Mouse (Mus musculus) forebrain, embryonic 16.5 days (tissue): ENCODE measurements around the gene Slc9a2. TPM values are rescaled to one million over a fixed set of nuclear protein-coding genes. Genes with fewer than 3 reads are reported as not detected.

ENCODE experiments used
- ATAC-seq: fragments of 200-750 bp; cut with Nextera tagmentation; 2 replicates; pipeline ENCODE4 v1.8.0; 2017; ENCODE audit warnings: mild to moderate bottlenecking, moderate library complexity
- H3K27ac ChIP-seq: fragments of 300-500 bp; sonication (generic); 2 replicates; pipeline ENCODE4 v1.5.1; 2014; ENCODE audit warnings: low read length, control low read depth
- H3K27me3 ChIP-seq: fragments of 300-500 bp; sonication (generic); replicated peaks from 2 replicates; pipeline ENCODE4 v1.6.1; 2014; ENCODE audit warnings: low read length; ENCODE audit not compliant: control insufficient read depth, insufficient read depth
- H3K36me3 ChIP-seq: fragments of 300-500 bp; sonication (generic); 2 replicates; pipeline ENCODE4 v1.6.1; 2014; ENCODE audit not compliant: control insufficient read depth, insufficient read depth
- H3K4me1 ChIP-seq: fragments of 300-500 bp; sonication (generic); replicated peaks from 2 replicates; pipeline ENCODE4 v1.6.1; 2014; ENCODE audit warnings: low read length; ENCODE audit not compliant: control insufficient read depth, insufficient read depth
- H3K4me2 ChIP-seq: fragments of 300-500 bp; sonication (generic); 2 replicates; pipeline ENCODE4 v1.6.1; 2014; ENCODE audit warnings: mild to moderate bottlenecking, low read length, control low read depth
- H3K4me3 ChIP-seq: fragments of 300-500 bp; sonication (generic); replicated peaks from 2 replicates; pipeline ENCODE4 v1.5.1; 2014; ENCODE audit warnings: mild to moderate bottlenecking, low read length, control low read depth
- H3K9ac ChIP-seq: fragments of 300-500 bp; sonication (generic); replicated peaks from 2 replicates; pipeline ENCODE4 v1.6.1; 2014; ENCODE audit warnings: low read depth, low read length, control low read depth
- H3K9me3 ChIP-seq: fragments of 300-500 bp; sonication (generic); 2 replicates; pipeline ENCODE4 v1.6.1; 2016; ENCODE audit warnings: low read length; ENCODE audit not compliant: control insufficient read depth
- WGBS: fragments of 180-500 bp; shearing (Covaris S2); extraction: QIAGEN DNeasy Blood & Tissue Kit; methylation state at CpG from one replicate; pipeline ENCODE4 v1.1.7; 2014; 5-methylcytosine and 5-hydroxymethylcytosine counted together
- polyA plus RNA-seq: library from polyadenylated mRNA; unstranded; fragments of >200 nt; fragmentation: Nextera tagmentation; extraction: Ambion mirVana; gene quantifications from 2 replicates; pipeline ENCODE4 v1.2.1, GENCODE M21; 2015

The Slc9a2 gene
- polyA plus RNA-seq, 1 experiment from 2014 or later, result 0.18 TPM

DNA sequence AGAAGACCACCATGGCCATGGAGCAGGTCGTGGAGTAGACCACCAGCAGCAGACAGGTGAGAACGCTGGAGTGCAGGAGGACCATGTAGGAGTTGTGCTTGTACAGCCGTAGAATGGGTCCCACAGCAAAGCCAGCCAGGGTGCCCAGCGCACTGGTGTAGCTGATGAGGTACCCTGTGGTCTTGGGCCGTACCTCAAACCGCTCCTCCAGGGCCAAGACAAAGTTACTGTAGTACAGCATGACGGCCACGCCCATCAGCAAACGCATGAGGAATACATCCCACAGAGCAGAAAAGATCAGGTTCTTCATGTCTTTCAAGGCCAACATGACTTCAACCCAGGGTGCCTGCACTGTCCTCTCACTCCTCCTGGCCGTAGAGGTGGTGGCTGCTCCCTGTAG lies 93.7 kb downstream of the Slc9a2 start:
- Histone ChIP-seq H3K4me2 (no peak overlapping the region), H3K4me1 (no peaks in the 10 kb centered on the region), H3K4me3 (no peak overlapping the region), H3K36me3 (peaks cover 12% of the 10 kb centered on the region), H3K27ac (no peak overlapping the region), H3K9me3 (peaks cover 7% of the 10 kb centered on the region), H3K9ac (no peak overlapping the region), H3K27me3 (no peaks in the 10 kb centered on the region)
- WGBS, result 96% methylated on average over 10 of the region's 10 CpGs
- ATAC-seq, result no peak

DNA sequence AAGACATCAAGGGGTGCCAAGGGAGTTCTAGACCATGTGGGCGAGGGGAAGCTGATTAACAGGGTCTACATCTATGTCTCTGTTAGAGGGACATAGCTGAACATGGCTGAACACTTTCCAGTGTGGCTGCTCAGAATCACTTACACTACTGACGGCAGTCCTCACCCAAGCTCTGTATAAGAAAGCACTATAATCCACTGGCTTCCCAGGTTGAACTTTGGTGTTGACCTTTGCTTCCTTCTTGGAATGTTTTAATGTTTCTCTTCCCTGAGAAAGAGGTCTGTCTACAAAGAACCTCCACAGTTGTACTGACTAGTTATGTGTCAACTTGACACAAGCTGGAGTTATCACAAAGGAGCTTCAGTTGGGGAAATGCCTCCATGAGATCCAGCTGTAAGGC lies 95.7 kb downstream of the Slc9a2 start:
- no peak for ATAC-seq
- Histone ChIP-seq H3K27me3 (no peaks in the 10 kb centered on the region), H3K9me3 (peaks cover 8% of the 10 kb centered on the region), H3K4me2 (no peak overlapping the region), H3K9ac (no peak overlapping the region), H3K4me1 (no peaks in the 10 kb centered on the region), H3K4me3 (no peak overlapping the region), H3K27ac (no peak overlapping the region), H3K36me3 (peaks cover 18% of the 10 kb centered on the region)
- WGBS, result 75% methylated on average over 2 of the region's 2 CpGs

DNA sequence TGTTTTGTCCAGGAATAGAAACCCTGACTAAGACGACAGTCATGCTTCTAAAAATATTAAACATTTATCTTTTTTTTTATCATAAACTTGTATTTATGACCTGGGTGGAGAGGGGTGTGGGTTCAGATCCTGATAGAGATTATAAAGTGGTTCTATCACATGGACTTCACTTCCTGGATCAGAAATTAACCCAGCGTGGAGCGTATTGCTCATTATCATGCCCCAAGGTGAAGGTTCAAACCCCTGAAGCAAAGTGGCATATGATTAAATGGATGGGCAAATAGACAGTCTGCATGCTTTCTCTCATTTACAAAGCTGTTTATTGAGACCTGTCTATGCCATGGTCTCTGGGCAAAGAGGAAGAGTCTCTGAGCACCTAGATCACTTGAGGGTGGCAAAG lies 96.4 kb downstream of the Slc9a2 start:
- Histone ChIP-seq H3K27me3 (no peaks in the 10 kb centered on the region), H3K9me3 (peaks cover 8% of the 10 kb centered on the region), H3K4me3 (no peak overlapping the region), H3K27ac (no peak overlapping the region), H3K4me1 (no peaks in the 10 kb centered on the region), H3K9ac (no peak overlapping the region), H3K36me3 (peaks cover 18% of the 10 kb centered on the region), H3K4me2 (no peak overlapping the region)
- ATAC-seq, result no peak
- 93% methylated on average over 3 of the region's 3 CpGs for WGBS

DNA sequence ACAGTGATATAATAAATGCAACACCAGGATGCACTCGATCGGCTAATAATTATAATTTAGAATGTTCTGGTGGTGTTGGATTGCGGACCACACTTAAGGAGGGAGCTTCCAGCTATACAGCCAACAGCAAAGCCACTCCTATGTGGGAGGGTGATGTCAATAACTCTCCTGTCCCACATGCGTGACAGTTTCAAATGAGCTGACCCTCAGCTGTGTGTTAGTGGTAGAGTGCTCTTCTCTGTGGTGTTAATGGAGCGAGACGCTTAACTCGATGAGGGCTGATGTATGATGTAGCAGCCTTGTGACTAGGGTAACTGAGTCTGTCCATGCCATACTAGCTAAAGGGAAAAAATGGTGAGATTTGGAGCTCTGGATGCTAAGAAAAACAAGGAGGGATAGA lies 103.1 kb downstream of the Slc9a2 start:
- Histone ChIP-seq H3K9me3 (peaks cover 7% of the 10 kb centered on the region), H3K9ac (no peak overlapping the region), H3K27me3 (no peaks in the 10 kb centered on the region), H3K36me3 (peaks cover 11% of the 10 kb centered on the region), H3K4me1 (0 out of 2 replicates have a peak, but pooled peaks cover 3% of the 10 kb centered on the region), H3K4me2 (no peak overlapping the region), H3K4me3 (no peak overlapping the region), H3K27ac (no peak overlapping the region)
- 92% methylated on average over 7 of the region's 7 CpGs for WGBS
- no peak for ATAC-seq

DNA sequence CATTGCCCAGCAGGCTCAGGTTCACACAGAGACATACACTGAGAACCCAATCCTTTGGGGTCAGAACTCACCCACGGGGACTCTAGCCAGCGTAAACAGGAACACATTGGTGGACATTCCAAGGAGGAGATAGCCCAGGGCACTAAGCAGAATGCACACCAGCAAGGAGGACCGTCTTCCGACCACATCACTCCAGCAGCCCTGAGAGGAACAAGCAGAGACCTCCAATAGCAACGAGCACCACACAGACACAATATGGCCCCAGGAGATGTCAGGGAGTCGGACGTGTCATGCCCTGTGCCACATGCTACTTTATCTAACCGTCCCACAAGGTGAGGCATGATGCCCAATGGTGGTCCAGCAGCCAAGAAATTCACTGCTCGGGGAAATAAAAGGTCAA lies 103.9 kb downstream of the Slc9a2 start:
- H3K27ac ChIP-seq, result no peak overlapping the region
- WGBS, result 94% methylated on average over 9 of the region's 9 CpGs
- H3K4me2 ChIP-seq, result no peak overlapping the region
- H3K9me3 ChIP-seq, result no peaks in the 10 kb centered on the region
- peaks cover 6% of the 10 kb centered on the region for H3K4me1 ChIP-seq
- H3K4me3 ChIP-seq, result no peak overlapping the region
- no peaks in the 10 kb centered on the region for H3K27me3 ChIP-seq
- H3K36me3 ChIP-seq, result peaks cover 3% of the 10 kb centered on the region
- H3K9ac ChIP-seq, result no peak overlapping the region
- ATAC-seq, result no peak

DNA sequence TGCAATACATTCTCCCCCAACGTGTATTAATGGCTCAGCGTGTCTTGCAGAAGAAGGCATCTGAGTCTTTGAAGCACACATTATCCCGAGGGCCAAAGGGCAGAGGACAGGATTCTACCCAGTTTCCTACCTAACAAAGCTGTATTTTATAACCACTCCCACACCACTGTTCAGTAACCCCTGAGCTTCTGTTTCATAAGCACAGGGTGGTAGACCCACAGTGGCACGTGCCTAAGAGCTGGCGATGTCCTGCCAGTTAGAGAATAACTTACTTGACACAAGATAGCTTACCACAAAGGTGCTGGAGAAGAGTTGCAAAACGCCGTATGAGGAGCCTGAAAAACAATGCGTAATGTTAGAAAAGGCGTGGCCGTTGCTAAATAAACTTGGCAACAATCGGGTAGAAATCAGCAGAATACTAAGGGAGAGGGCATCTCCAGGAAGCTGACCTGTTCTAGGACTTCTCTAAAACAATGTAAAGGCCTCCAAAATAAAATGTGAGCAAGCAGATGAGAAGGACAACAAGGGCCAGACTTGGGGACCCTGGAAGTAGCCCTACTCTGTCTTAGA lies 105.6 kb downstream of the Slc9a2 start:
- Histone ChIP-seq H3K27me3 (no peaks in the 10 kb centered on the region), H3K9me3 (no peaks in the 10 kb centered on the region), H3K4me3 (no peak overlapping the region), H3K4me1 (peaks cover 17% of the 10 kb centered on the region), H3K36me3 (no peaks in the 10 kb centered on the region), H3K9ac (no peak overlapping the region), H3K27ac (no peak overlapping the region), H3K4me2 (no peak overlapping the region)
- WGBS, result 89% methylated on average over 11 of the region's 11 CpGs
- no peak for ATAC-seq

DNA sequence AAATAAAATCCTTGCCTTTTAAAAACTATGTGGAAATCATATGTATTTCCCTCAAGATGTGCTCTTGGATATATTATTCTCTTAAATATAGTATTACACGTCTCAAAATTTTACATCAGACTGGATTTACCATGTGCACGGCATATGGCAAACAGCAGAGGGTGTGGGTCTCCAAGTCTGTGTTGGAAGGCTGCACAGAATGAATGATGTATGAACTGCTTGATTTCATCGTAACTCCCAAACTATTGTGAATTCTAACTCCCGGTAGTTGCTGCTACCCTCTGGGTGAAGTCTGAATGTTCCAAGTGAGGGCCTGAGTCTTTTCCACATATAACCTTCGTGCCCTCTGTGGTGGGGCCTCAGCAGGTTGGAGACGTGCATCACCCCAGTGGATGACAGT lies 108.6 kb downstream of the Slc9a2 start:
- Histone ChIP-seq H3K27ac (peak overlapping the region; percentile 21), H3K9ac (no peak overlapping the region), H3K9me3 (no peaks in the 10 kb centered on the region), H3K4me3 (no peak overlapping the region), H3K27me3 (no peaks in the 10 kb centered on the region), H3K4me2 (no peak overlapping the region; the same call in 1 of the 2 replicates), H3K4me1 (peaks cover 19% of the 10 kb centered on the region), H3K36me3 (no peaks in the 10 kb centered on the region)
- ATAC-seq, result peak; percentile 65
- WGBS, result 60% methylated on average over 6 of the region's 6 CpGs

DNA sequence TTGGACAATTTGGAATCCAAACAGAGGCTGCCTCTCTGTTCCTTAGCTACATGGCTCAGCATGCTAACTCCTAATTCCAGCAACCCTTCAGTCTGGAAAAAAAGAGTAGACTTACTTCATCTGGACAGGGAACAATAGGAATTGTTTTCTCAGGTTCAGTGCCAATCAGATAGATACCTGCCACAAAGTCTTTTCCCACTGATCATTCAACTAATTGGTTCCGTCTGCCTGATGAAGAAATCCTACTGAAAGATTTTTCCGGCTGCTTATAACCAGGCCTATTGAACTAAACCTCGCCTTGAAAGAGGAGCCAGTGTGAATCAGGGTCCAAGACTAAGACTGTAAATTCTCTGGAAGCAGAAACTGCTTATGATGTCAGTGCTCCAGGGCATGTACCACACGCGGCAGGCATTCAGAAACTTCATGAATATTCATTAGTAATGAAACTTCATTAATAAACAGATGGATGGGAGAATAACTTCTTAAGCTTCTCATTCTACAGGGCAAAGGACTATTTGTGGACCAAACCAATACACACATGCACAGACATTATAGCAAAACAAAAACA lies 109.4 kb downstream of the Slc9a2 start:
- peaks cover 19% of the 10 kb centered on the region for H3K4me1 ChIP-seq
- H3K27ac ChIP-seq, result peak overlapping the region; percentile 29
- WGBS, result 3% methylated on average over 5 of the region's 5 CpGs
- ATAC-seq, result peak; percentile 62
- no peaks in the 10 kb centered on the region for H3K27me3 ChIP-seq
- no peak overlapping the region for H3K9ac ChIP-seq
- peak overlapping the region; percentile 52 for H3K4me2 ChIP-seq
- H3K9me3 ChIP-seq, result no peaks in the 10 kb centered on the region
- H3K4me3 ChIP-seq, result peak overlapping the region; percentile 65
- no peaks in the 10 kb centered on the region for H3K36me3 ChIP-seq

DNA sequence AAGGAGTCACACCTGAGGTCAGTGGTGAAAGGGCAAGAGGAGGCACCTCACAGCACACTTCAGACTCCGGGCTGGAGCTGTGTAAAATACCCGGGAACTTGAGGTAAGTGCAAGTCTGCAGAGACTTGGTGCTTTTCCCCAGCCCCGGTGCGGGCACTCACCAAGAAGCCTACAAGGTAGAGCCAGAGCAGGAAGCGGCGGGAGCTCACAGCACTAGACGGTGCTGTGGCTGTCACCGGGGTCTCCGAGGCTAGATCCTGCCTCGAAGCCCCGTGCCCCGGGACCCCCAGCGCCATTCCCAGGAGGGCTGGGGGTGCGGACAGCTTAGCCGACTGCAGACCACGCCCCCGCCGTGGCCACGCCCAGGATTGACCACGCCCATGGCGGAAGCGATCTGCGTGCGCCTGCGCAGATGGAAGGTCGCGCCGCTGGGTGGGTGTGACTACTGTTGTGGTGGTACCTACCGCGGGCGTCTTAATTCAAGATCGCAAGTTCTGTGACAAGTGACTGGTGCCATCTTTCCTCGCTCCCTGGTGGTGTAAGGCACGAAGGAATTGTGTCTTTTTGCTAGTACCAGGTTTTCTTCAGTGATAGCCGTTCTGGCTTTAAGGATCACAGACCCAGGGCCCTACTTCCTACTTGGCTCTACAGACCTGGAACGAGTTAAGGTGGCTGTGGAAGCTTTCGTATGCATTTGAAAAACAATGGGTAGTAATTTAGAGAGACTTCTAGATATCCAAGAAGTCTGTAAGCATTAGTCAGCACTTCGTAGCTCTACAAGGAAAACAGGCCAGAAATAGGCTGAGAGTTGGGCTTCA lies 110.2 kb downstream of the Slc9a2 start, which contains the start of gene Mfsd9:
Gene Mfsd9 (minus strand): TSS at position 364 of the 818 bp plus-strand sequence.
- 3% methylated on average over 38 of the region's 38 CpGs for WGBS

More for the DNA sequence above, 110.2 kb downstream of the Slc9a2 start, which contains the start of gene Mfsd9:
- Histone ChIP-seq H3K27me3 (no peaks in the 10 kb centered on the region), H3K4me3 (peak within 1 kb of the TSS; percentile 65), H3K36me3 (no peaks in the 10 kb centered on the region), H3K4me1 (peaks cover 19% of the 10 kb centered on the region), H3K9ac (peak within 1 kb of the TSS; percentile 59), H3K9me3 (no peaks in the 10 kb centered on the region), H3K27ac (peak within 1 kb of the TSS; percentile 29), H3K4me2 (peak within 1 kb of the TSS; percentile 52)
- ATAC-seq, result peak; percentile 88
